Mouse (Mus musculus) c-Kit-positive CD71-negative TER-119-negative erythroid progenitor cells, embryonic 14.5 days (primary cell): ENCODE data around the gene Gm3880.
"Not testable (repeated sequence)": the region's sequence is repeated elsewhere in the genome, so short reads cannot be mapped to it uniquely, and the experiment has no call there.

Experiments used
- DNase-seq: peaks from one replicate; pipeline ENCODE4 v3.0.0-alpha.2; 2013; ENCODE audit warnings: low read depth

Gene Gm3880

DNA sequence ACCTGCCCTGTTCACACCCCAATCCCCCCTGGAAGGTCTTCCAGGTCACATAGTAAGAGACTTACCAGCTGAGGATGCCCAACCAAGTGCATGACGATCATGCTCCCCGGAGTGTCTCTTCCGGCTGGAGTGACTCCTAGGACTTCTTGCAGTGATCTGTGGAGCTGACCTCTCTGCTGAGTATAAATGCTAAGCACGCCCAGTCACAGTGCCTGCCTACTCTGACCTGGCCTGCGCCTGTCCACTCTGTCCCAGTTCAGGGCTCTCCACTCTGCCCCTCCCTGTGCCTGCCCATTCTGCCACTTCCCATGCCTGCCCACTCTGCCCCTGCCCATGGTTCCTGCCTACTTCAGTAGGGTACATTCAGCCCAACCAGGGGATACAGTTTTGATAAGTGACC is at the start of gene Gm3880:
Gene Gm3880, minus strand, starts transcription at position 101 of the 400 bp plus-strand sequence.
- not testable (repeated sequence) for DNase-seq

DNA sequence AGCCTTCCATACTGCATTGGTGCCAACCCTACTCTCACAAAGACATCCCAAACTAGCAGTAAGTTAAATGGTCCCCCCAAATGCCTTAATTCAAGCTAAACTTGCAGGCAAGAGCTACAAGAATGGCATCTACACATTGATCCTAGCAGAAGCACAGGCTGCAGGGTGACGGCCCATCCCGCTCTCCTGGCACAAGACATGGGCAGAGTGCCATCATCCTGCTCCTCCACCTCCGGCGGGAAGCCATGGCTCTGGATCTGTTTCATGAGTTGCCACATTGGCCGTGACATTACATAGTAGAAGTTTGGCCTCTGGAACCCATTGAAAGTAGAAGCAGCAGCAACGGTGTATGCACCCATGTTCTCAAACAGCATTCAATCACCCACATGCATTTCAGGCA is 37.5 kb upstream of the Gm3880 start:
- DNase-seq, result not testable (repeated sequence)

DNA sequence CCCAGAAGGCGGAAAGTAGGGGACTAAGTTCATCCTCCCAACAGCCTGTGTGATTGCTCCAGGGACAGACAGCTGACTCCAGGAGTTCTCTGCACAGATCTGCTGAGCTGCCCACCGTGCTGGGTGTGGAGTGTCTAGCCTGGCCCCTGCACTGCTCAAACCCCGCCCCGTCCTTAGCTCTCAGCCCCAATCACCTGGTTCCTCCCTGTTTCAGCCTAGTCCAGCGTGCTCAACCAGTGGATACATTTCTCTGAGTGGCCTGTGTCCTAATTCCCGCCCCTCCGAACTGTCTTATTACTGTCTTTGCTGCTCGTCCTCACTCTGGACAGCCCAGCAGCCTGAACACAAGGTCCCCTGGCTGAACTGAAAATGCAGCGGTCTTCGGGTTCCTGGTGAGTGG is 20.8 kb upstream of the Gm3880 start, which contains the start of the genes Gm9112 and Dmrtc1b:
Gene Gm9112, minus strand, starts transcription at position 101 of the 400 bp plus-strand sequence.
Gene Dmrtc1b, plus strand, starts transcription at position 331 of the 400 bp plus-strand sequence.
- not testable (repeated sequence) for DNase-seq

DNA sequence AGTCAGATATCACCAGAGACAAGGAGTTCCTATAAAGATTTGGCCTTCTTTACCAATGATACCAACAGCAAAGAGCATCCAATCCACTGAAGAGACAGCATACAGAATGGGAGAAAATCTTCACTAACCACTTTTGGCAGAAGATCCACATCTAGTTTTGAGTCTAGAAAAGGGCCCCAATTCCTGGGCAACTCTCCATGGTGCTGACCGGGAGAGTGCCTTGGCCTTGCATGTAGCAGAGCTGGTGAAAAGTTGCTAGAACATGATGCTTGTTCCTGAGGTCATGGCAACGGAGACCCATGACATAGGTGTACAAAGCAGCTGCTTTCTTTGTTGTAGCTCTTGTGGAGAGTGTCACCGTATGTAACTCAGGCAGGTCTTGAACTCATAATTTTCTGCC is 13.9 kb upstream of the Gm3880 start:
- not testable (repeated sequence) for DNase-seq

DNA sequence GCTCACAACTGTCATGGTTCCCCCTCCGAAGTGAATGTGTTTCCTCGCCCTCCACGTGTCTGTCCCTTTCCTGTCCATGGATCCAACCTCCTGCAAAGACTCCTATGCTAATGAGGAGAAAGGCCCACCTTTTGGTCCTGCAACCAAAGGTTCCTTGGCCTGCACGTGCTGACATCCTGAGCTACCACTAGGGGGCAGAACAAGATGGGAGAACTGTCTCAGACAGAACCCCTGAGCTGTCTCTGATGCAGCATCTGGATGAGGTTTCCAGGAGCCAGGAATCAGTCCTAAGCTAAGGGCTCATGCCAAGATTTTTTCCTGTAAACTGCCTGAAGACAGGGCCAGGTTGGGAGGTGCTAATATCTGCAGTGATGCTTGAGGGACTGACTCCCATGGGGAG is 2.5 kb upstream of the Gm3880 start:
- peak; percentile 1 for DNase-seq

DNA sequence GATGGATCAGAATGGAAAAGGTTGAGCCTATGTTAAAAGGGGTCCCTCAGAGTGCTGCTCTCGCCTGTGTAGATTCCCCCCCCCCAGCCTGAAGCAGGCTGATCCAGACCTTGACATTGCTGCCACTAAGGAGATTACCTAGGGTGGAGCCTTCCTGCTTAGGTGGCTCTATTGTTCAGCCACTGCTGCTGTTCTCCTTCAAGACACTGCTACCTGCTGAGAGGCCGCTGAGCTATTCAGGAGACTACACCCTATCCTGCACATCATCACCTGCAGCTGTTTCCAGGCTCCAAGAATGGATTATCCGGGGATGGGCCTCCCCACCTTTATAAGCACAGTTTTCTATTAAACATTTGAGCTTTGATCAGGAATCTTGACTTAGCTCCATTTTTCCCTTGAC is 2.1 kb downstream of the Gm3880 start:
- DNase-seq, result not testable (repeated sequence)

DNA sequence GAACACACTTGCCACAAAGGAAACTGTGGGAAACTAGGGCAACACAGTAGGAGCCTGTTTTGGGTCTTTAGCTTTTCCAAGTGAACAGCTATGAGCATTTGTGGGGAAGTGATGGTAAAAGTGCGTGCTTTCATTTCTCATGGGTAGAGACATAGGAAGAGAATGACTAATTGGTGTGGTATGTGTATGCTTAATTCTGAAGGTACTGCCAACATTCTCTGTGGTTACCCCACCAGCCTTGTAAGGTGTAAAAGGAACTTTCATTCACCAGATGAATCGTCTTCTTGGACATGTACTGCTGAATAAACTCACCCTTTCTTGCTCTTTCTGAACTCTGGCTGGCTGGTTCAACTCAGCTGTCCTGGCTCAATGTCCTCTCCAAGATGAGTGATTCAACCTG is 20.1 kb downstream of the Gm3880 start:
- no peak for DNase-seq

DNA sequence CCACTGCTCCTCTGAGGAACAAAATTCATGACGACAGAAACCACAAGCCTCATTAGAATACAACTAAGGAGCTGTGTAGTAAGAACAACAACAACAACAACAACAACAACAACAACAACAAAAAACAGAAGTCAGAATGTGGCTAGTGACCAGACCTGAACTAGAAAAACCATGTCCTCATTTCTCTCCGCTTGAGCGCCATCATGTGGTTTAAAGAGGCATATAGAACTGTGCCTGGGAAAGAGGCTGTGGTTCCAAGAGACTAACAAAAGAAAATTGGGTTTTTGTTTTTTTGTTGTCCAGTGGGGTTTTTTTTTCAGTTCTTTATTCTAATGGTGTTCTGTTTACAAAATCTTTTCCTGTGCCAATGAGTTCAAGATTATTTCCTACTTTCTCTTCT is 26.1 kb downstream of the Gm3880 start:
- no peak for DNase-seq

DNA sequence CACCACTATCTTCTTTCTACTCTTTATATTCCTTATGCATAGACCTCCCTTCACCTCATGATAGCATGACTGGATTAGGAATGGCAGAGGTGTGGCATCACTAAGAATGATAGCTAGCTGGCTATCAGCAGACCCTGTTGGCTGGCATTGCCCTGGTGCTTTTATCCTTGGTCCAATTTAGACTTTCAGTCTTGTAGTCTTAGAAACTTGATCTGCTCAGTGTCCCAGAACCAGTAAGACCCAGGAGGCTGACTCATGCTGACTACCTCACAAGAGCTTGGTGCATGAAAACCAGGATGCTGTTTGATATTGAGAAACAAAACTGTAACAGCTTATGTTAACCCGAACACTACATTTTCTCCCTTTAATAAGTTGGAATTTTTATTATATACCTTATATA is 41.1 kb downstream of the Gm3880 start:
- DNase-seq, result no peak

DNA sequence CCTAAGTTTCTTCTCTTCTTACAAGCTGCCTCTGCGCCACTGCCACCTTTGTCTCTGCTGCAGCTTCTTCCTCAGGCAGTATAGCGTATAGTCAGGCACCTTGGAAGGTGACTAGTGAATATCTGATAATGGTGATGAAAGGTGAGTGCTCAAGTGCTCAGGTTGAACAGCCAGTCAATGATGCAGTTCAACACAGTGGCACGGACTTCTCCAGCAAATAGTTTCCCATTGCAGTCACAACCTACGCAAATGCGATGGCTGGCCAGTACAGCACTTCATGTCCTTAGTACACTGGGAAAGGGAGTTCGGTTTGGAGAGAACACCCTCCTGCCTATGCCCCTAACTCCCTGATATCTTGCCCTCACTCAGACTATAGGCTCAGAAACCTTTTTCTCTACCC is 41.6 kb downstream of the Gm3880 start:
- DNase-seq, result no peak

DNA sequence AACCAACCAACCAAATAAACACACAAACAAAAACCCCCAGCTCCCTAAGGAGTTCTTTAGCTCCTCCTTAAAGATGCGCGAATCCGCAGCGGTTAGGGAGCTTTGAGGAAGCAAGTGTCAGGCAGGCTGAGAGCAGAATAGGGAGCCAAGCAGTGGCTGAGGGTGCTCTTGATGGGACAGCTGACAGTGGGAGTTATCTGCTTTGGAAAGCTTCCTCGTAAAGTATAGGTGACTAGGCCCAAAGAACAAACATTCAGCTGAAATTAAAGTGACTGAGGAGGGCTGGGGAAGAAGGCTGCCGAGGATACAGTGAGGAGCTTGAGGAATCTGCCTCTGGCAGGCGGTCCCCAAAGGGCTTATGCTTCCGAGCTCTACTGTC is 42.2 kb downstream of the Gm3880 start:
- no peak for DNase-seq

DNA sequence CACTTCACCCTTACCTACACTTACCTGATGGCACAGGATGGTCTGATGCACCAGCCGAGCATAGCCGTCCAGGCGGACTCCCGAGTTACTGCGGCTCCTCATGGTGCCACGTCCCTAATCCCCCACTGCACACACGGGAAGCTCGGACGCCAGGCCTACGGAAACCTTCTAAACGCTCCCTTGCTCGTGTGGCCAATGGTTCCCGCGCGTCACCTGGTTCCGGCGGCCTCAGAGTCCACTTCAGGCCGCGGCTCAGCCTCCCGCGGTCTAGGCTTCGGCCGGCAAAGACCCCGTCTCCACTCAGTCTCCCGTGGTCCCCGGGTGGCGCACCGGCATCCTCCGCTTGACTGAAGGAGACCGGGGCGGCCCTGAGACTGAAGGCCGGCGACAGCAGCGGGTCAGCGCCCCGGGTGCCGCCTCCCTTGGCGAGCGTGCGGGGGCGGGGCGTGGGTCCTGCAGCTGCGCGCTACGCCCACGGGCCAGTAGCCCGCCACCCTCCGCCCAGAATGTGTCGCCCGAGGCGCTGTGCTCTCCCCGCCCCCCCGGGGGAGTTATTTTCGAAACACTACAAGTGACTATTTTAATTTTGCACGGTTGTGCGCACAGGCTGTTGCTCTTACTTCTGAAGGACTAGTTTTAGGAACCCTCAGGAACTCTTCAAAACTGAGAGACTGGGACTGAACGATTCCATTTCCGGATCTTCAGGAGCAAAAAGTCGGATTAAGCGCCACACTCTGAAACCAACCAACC is 42.8 kb downstream of the Gm3880 start, which contains the start of gene Phka1:
Gene Phka1, minus strand, starts transcription at position 424 of the 750 bp plus-strand sequence.
- peak; percentile 23 for DNase-seq
